Mouse (Mus musculus): ENCODE results near the gene Olfr643.

- TF ChIP-seq CTCF (IDR thresholded peaks at IDR 0.05; ENCODE audit: extremely low read depth, insufficient read depth, low read length) (no peak), POLR2A (IDR thresholded peaks at IDR 0.05; ENCODE audit: extremely low read depth, insufficient read depth, low read length) (no peak)
Observed at GRCm38 (mm10) chr7:103971782-103972181, 165.4 kb downstream of the Olfr643 start.
